Comparison of ENCODE assay signal across 23 mouse cellular contexts in the genomic region with DNA sequence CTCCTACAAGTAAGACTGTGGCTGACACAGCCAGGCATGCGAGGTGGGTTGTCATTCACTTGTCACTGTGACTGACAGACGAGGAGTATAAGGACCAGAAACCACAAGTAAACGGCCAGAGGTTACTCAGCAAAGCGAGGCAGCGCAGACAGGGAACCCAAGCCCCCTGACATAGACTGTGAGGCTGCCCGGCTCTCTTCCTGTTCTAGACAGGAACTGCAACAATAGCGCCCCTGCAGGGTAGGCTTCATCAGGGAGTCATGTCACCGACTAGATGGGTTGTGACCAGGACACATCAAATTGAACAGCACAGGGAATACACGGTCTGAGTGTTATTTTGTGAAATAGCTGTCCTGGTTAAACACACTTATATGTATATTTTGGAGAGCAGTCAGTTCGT.
DNase-seq lines count a peak whose midpoint lies in the region; ATAC-seq and TF ChIP-seq lines count a peak whose summit lies in the region.
"Had no signal": no experiment of that assay in that cellular context is flagged by ENCODE, and none has a peak within 500 bp of the region (broad histone marks: within the 10 kb centered on the region; RNA-seq: fewer than 3 reads in every experiment).

No protein-coding gene starts in this region.

- H3K27ac ChIP-seq in hindbrain, postnatal 0 days: no peak overlapping the region
- H3K27ac ChIP-seq in hindbrain, embryonic 11.5 days (ENCODE audit: low read depth, low read length): no peak overlapping the region
- H3K27ac ChIP-seq: forebrain, embryonic 10.5 days; heart, embryonic 10.5 days; hindbrain, embryonic 14.5 days; limb, embryonic 15.5 days; midbrain, embryonic 12.5 days; neural tube, embryonic 12.5 days had no signal

- WGBS in hindbrain, postnatal 0 days: 75% methylated on average over 10 of the region's 10 CpGs
- 88% methylated on average over 10 of the region's 10 CpGs for WGBS in hindbrain, embryonic 11.5 days

- H3K4me1 ChIP-seq in hindbrain, postnatal 0 days (ENCODE audit: insufficient read depth, low read length): peaks cover 16% of the 10 kb centered on the region; the same call in 1 of the 2 replicates
- no peaks in the 10 kb centered on the region for H3K4me1 ChIP-seq in hindbrain, embryonic 11.5 days (replicated peaks; ENCODE audit: control insufficient read depth, insufficient read depth, low read length)
- H3K4me1 ChIP-seq: limb, embryonic 15.5 days; neural tube, embryonic 12.5 days had no signal

- ATAC-seq in hindbrain, postnatal 0 days: no peak
- ATAC-seq in hindbrain, embryonic 11.5 days (ENCODE audit: low FRiP score): no peak
- peak; percentile 42 to 51; a peak in 3 of 4 replicates for ATAC-seq in hematopoietic stem cell, adult 5-6 weeks (replicated peaks in 1 of 2; ENCODE audit: insufficient read depth in 1 of 2, low FRiP score in 2 of 2, low TSS enrichment in 1 of 2, low read depth in 1 of 2, poor library complexity in 2 of 2, severe bottlenecking in 2 of 2)
- ATAC-seq: forebrain, postnatal 0 days; intestine, embryonic 16.5 days had no signal

- peak; percentile 17; the same call in 1 of the 2 replicates for TF ChIP-seq CTCF in hindbrain, postnatal 0 days (IDR thresholded peaks at IDR 0.05; ENCODE audit: low read depth)

- no peak overlapping the region for H3K4me2 ChIP-seq in hindbrain, postnatal 0 days (ENCODE audit: low read depth, low read length)
- H3K4me2 ChIP-seq in hindbrain, embryonic 11.5 days (replicated peaks; ENCODE audit: low read depth, low read length): no peak overlapping the region
- H3K4me2 ChIP-seq: hindbrain, embryonic 14.5 days; limb, embryonic 15.5 days; lung, embryonic 14.5 days; midbrain, embryonic 12.5 days; neural tube, embryonic 12.5 days had no signal

- H3K9me3 ChIP-seq in hindbrain, postnatal 0 days (ENCODE audit: low read length): no peaks in the 10 kb centered on the region
- no peaks in the 10 kb centered on the region for H3K9me3 ChIP-seq in hindbrain, embryonic 11.5 days (ENCODE audit: control insufficient read depth, low read length)
- H3K9me3 ChIP-seq: forebrain, embryonic 10.5 days; heart, embryonic 10.5 days; limb, embryonic 15.5 days; midbrain, embryonic 12.5 days; neural tube, embryonic 12.5 days had no signal

- H3K4me3 ChIP-seq in hindbrain, postnatal 0 days (ENCODE audit: low read length): no peak overlapping the region
- H3K4me3 ChIP-seq in hindbrain, embryonic 11.5 days (ENCODE audit: low read depth, low read length): no peak overlapping the region
- H3K4me3 ChIP-seq: forebrain, embryonic 10.5 days; heart, embryonic 10.5 days; limb, embryonic 15.5 days; midbrain, embryonic 12.5 days; neural tube, embryonic 12.5 days had no signal

- DNase-seq in hindbrain, postnatal 0 days (ENCODE audit: low spot score): no peak
- no peak for DNase-seq in hindbrain, embryonic 11.5 days (ENCODE audit: low spot score)
- DNase-seq in A20 (ENCODE audit: low read depth, low spot score): peak; percentile 9
- peak; percentile 45 for DNase-seq in thymus, postnatal 14 days
- no peak for DNase-seq in urinary bladder, postnatal 25 days (ENCODE audit: low spot score)
- no peak for DNase-seq in kidney, postnatal 4 days
- DNase-seq in layer of hippocampus, adult 11-12 months (ENCODE audit: low spot score): no peak
- DNase-seq: adrenal gland, postnatal 10 days; cerebellum, adult 11 months; cerebellum, postnatal 14 days; forebrain, postnatal 0 days; heart, postnatal 14 days; kidney, postnatal 36 days; lung, embryonic 14.5 days; lung, postnatal 4 days had no signal

- H3K36me3 ChIP-seq in hindbrain, postnatal 0 days (ENCODE audit: insufficient read depth, low read length): peaks cover 9% of the 10 kb centered on the region
- no peaks in the 10 kb centered on the region for H3K36me3 ChIP-seq in hindbrain, embryonic 11.5 days (ENCODE audit: control insufficient read depth, insufficient read depth, low read length)
- H3K36me3 ChIP-seq: forebrain, embryonic 10.5 days; neural tube, embryonic 12.5 days had no signal

- H3K9ac ChIP-seq in hindbrain, postnatal 0 days (replicated peaks; ENCODE audit: low read length): no peak overlapping the region
- H3K9ac ChIP-seq in hindbrain, embryonic 11.5 days (ENCODE audit: low read depth, low read length): no peak overlapping the region
- H3K9ac ChIP-seq: forebrain, postnatal 0 days; hindbrain, embryonic 14.5 days; limb, embryonic 15.5 days; lung, embryonic 14.5 days; midbrain, embryonic 12.5 days; neural tube, embryonic 12.5 days had no signal

- no peaks in the 10 kb centered on the region for H3K27me3 ChIP-seq in hindbrain, postnatal 0 days (ENCODE audit: insufficient read depth, low read length)
- H3K27me3 ChIP-seq in hindbrain, embryonic 11.5 days (ENCODE audit: control insufficient read depth, insufficient read depth, low read length): no peaks in the 10 kb centered on the region
- H3K27me3 ChIP-seq: limb, embryonic 15.5 days; midbrain, embryonic 12.5 days; neural tube, embryonic 12.5 days had no signal

Comparison
In these comparisons a context has a peak if more than half of its experiments do, and no peak if none do; other contexts are left out.
1. ATAC-seq: peak in hematopoietic stem cell, adult 5-6 weeks (2 of 2); none in hindbrain, postnatal 0 days (single experiment) and hindbrain, embryonic 11.5 days (single experiment).
2. DNase-seq: peak in A20 (single experiment) and thymus, postnatal 14 days (single experiment); none in hindbrain, postnatal 0 days (single experiment), hindbrain, embryonic 11.5 days (single experiment), urinary bladder, postnatal 25 days (single experiment), kidney, postnatal 4 days (0 of 2) and layer of hippocampus, adult 11-12 months (single experiment).